Mouse (Mus musculus) E14TG2a.4 (cell line): Measurements from ENCODE around the gene Rnf2.

Source experiments
- CTCF ChIP-seq: conservative IDR thresholded peaks from 2 replicates; pipeline ENCODE4 v1.5.1; 2014; ENCODE audit warnings: low read length
- NANOG ChIP-seq: IDR thresholded peaks from 2 replicates; pipeline ENCODE4 v1.6.1; 2014; ENCODE audit warnings: borderline replicate concordance, low read length, mixed read lengths
- POU5F1 ChIP-seq: IDR thresholded peaks from 2 replicates; pipeline ENCODE4 v1.6.1; 2014; ENCODE audit warnings: low read length, borderline replicate concordance

- TF ChIP-seq CTCF (no peak), POU5F1 (no peak), NANOG (no peak)
Measured at GRCm38 (mm10) chr1:151544581-151544980, 43.8 kb upstream of the Rnf2 start.
